Mouse (Mus musculus): ENCODE data around the gene Retnla. TPM values are rescaled to one million over a fixed set of nuclear protein-coding genes. Genes with fewer than 3 reads are reported as not detected.
"Not testable (repeated sequence)": the region's sequence is repeated elsewhere in the genome, so short reads cannot be mapped to it uniquely, and the experiment has no call there.

Gene Retnla
- 1 to 10 TPM; 4.4 TPM for total RNA-seq (2021)
- long read RNA-seq, experiment 1, partial matches to known transcripts: 0 of 3 reads
- long read RNA-seq, experiment 1, other reads (novel, unspliced or antisense): 0 of 3 reads
- long read RNA-seq, experiment 2, partial matches to known transcripts: 0 of 2 reads
- long read RNA-seq, experiment 2, other reads (novel, unspliced or antisense): 1 of 2 reads

DNA sequence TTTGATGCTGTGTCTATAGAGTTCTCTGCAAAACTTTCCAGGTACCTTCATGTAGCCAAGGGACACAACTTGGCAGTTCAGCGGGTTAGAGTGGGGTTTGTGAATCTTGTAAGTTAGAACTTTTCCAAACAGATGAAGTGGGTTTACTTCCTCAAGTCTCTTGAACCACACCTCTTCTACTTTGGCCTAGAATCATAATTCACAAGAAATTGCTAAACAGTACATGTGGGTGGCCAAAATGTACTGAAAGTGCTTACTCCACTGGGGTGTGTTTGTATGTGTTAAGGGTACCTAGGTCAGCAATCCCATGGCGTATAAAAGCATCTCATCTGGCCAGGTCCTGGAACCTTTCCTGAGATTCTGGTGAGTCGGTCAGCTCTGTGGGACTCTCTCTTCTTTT is at the start of gene Retnla:
Retnla (plus strand) TSS at position 286 of the 400 bp plus-strand sequence.
- intact Hi-C loops (cut with DNase I): no loop called here
- DNase-seq: no peak

DNA sequence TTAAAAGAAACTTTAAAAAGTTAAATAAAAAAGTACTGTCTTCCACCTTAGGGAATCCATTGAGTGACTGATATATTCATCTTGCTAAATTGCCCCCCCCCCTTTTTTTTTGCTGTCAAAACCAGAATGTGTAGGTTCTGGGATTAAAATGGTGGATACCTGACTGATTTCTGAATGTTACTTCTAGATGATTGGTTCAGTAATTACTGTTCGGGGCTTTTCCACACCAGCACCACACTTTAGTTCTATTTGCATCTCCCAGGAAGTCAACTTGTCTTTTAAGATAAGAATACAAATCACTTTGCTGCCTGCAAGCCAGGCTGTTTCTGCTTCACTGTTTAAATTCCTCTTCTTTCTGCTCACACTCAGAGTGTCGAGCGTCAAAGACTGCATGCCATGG is 44.1 kb upstream of the Retnla start:
- no peak for DNase-seq
- intact Hi-C loops (cut with DNase I): no loop called here

GRCm38 (mm10) chr16:48799470-48799869 is 42.9 kb upstream of the Retnla start:
- no peak for DNase-seq
- intact Hi-C loops (cut with DNase I): no loop called here

DNA sequence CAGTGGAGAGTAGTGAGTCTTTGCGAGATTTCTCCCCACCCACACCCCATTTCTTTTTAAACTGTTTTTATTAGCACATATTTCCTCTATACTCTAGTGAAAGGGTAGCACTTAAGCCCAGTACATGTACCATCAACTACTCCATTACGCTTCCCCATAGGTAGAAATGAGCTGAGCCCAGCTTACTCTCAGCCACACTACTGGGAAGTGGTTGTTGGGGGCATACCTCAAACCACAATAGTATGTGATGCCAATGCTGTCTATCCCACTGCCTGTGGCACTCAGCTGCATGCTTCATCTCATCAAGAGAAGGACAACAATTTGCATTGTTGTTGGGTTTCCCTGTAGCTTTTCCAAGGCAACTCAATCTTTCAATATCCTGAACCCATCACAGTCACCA is 41.4 kb upstream of the Retnla start:
- no peak for DNase-seq
- intact Hi-C loops (cut with DNase I): no loop called here

DNA sequence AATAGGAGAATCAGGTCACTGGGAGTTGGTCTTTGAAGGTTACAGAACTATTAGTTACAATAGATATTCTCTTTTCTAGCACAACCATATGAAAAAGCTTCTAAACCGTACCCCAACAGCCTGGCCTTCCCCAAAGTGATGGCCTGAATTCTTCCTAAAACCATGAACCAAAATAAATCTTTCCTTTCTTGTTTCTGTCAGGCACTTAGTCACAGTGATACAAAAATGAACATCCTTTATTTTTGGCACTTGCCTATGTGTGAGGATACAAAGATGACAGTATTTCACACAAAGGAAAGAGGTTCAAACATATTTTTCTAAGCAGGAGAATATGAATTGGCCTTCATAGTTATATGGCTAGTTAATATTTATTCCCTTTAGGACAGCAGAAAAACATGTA is 36.9 kb upstream of the Retnla start:
- intact Hi-C loops (cut with DNase I): no loop called here
- DNase-seq: no peak

GRCm38 (mm10) chr16:48806521-48806920 is 35.8 kb upstream of the Retnla start:
- no peak for DNase-seq
- intact Hi-C loops (cut with DNase I): no loop called here

GRCm38 (mm10) chr16:48809374-48809773 is 33.0 kb upstream of the Retnla start:
- DNase-seq: no peak
- intact Hi-C loops (cut with DNase I): no loop called here

- DNase-seq: no peak
- intact Hi-C loops (cut with DNase I): no loop called here
These were observed 30.4 kb upstream of the Retnla start for GRCm38 (mm10) chr16:48811881-48812436.

DNA sequence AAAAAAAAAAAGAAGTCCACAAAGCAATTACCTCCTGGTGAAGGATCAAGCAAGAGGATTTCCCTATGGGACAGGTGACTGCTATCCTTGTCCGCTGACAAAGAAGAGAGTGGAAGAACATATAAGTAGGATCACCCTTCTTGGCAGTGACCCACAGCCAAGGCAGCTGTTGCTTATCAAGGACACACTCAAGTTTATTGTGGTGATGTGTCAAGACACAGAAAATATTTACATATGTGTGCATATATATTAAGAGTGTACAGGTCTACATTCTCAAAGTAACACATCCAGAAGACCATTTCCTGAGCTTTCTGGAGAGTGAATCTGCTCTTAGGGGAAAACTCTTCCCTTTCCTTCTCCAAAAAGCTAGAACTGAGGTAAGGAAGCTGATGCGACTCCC is 25.7 kb upstream of the Retnla start, which contains the start of gene Retnlb:
Retnlb (plus strand) TSS at position 162 of the 400 bp plus-strand sequence.
- intact Hi-C loops (cut with DNase I): no loop called here
- no peak for DNase-seq

GRCm38 (mm10) chr16:48818524-48818923 is 23.8 kb upstream of the Retnla start:
- DNase-seq: no peak
- intact Hi-C loops (cut with DNase I): no loop called here

DNA sequence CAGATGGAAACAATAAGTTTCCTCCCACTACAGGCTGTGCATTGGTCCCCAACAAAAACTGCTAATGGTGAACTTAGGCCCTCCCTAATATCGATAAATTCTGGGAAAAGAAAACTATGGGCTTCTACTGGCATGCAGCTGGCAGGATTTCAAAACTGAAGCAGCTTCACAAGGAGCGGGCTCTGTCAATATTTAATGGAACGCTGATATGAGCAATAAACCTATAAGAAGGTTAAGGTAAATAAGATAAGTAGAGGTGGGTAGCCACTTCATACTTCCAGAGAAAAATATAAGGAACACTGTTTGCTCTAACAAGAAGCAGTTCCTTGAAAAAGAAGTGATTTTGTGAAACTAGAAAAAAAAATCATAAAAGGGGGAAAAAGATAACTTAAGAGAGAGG is 15.9 kb upstream of the Retnla start:
- intact Hi-C loops (cut with DNase I): no loop called here

GRCm38 (mm10) chr16:48827625-48828024 is 14.7 kb upstream of the Retnla start:
- intact Hi-C loops (cut with DNase I): no loop called here
- DNase-seq: no peak

More for the DNA sequence above, 15.9 kb upstream of the Retnla start:
- DNase-seq: no peak

DNA sequence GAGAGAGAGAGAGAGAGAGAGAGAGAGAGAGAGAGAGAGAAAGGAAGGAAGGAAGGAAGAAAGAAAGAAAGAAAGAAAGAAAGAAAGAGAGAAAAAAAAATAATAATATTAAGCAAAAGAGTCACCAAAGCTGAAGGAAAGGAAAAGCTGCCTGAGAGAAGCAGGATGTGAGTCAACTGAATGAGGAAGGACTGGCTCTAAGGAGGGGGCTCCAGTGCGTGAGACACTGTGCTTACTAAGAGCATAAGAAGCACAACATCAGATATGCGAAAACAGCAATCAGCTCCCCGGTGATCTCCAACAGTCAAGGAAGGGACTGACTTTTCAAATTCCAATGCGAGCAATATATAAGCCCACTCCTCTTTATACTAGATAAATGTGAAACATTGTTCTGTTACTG is 13.3 kb upstream of the Retnla start:
- no peak for DNase-seq
- intact Hi-C loops (cut with DNase I): no loop called here

DNA sequence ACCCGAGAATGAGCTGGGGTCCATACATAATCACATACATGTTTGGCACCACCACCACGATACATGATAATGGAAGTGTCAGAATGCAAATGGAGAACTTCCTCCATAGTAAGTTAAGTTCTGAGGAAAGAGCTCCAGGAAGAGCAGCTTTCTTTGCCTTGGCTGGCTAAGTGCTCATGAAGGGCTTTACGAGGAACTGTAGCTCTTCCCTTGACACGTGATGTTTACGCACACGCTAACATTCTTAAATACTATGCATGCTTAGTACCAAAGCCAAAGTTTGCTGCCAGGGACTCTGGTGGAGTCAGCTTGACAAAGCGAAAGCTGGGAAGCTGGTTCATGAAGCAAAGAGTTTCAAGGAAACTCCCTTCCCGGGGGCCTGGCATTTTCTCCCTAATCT is 10.3 kb upstream of the Retnla start:
- intact Hi-C loops (cut with DNase I): no loop called here
- DNase-seq: no peak

GRCm38 (mm10) chr16:48833626-48834025 is 8.7 kb upstream of the Retnla start:
- intact Hi-C loops (cut with DNase I); DNase-seq: not testable (repeated sequence)

DNA sequence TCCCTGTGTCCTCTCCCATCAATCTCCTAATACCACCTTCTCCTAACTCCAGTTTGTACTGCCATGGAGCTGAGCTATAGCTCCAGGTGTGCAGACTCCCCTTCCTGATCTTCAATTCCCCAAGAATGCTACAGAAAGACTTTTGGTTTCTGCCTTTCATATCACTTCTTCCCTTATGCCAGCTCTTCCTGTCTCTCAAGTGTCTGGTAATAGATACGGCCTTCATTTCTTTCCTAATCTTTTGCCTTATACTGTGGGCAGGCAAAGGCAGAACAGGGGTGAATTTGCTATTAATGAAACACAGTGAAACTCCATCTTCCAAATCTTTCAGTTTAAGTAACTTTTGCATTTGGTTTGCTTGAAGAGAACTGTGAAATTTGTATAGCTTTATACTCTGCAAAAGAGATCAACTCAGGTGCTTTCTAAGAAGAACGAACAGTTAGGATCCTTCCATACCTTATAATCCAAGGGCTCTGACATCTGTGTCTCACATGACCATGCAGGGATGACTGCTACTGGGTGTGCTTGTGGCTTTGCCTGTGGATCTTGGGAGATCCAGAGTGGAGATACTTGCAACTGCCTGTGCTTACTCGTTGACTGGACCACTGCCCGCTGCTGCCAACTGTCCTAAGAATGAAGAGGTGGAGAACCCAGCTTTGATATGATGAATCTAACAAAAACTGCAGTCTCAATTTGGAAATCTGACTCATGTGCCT is 1.5 kb downstream of the Retnla start:
- no peak for DNase-seq
- intact Hi-C loops (cut with DNase I): no loop called here

DNA sequence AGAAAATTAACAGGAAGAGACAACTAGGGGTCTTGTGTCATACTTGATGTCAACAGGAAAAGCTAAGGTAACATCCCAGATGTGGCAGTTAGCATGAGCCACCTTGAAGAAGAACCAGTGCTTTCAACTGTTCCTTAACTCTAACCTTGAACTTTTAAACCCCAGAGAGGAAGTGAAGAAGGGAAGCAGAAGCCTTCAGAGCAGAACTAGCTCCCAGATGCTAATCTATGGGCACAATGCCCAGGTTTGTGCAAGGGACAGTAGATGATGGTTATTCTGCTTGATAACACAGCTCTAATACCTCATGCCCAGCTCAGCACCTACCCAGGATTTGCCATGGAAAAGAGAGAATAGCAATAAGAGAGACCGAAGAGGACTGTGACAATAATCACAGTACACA is 22.7 kb downstream of the Retnla start:
- DNase-seq; intact Hi-C loops (cut with DNase I): not testable (repeated sequence)

GRCm38 (mm10) chr16:48867690-48868089 is 25.3 kb downstream of the Retnla start:
- intact Hi-C loops (cut with DNase I): no loop called here
- DNase-seq: no peak

- intact Hi-C loops (cut with DNase I): no loop called here
- no peak for DNase-seq
These were observed 26.3 kb downstream of the Retnla start for GRCm38 (mm10) chr16:48868663-48869062.

- intact Hi-C loops (cut with DNase I): no loop called here
- DNase-seq: no peak
These were observed 27.3 kb downstream of the Retnla start for GRCm38 (mm10) chr16:48869671-48870070.

GRCm38 (mm10) chr16:48871754-48872153 is 29.4 kb downstream of the Retnla start:
- DNase-seq: no peak
- intact Hi-C loops (cut with DNase I): no loop called here

DNA sequence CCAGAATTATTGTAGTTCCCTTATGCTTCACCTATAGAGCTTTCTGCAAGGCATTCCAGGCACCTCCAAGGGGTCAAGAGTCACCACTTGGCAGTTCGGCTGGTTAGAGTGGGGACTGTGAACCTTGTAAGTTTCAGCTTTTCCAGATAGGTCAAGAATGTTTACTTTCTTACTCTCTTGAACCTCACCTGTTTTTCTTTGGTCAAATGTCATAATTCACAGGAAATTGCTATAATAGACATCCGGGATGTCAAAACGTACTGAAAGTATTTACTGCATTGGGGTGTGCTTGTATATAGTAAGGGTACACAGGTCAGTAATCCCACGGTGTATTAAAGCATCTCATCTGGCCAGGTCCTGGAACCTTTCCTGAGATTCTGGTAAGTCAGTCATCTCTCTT is 30.0 kb downstream of the Retnla start, which contains the start of gene Retnlg:
Retnlg (plus strand) TSS at position 301 of the 400 bp plus-strand sequence.
- intact Hi-C loops (cut with DNase I): no loop called here
- DNase-seq: no peak
